Mouse (Mus musculus): ENCODE data around the gene Rapgef6.

GRCm38 (mm10) chr11:54690171-54690570, 167.5 kb downstream of the Rapgef6 start:
- TF ChIP-seq POLR2A (IDR thresholded peaks at IDR 0.05; ENCODE audit: low read depth, low read length) (no peak), CTCF (IDR thresholded peaks at IDR 0.05; ENCODE audit: extremely low read depth, insufficient read length, insufficient replicate concordance, low read depth, low read length) (no peak)

All from small intestine, adult 2 months (tissue).